Mouse (Mus musculus) liver, postnatal 0 days (tissue): Measurements from ENCODE around the gene Morf4l2. TPM values are rescaled to one million over a fixed set of nuclear protein-coding genes. Genes with fewer than 3 reads are reported as not detected.

ENCODE experiments used
- ATAC-seq: fragments of 200-750 bp; cut with Nextera tagmentation; 2 replicates; pipeline ENCODE4 v1.8.0; 2017; ENCODE audit warnings: mild to moderate bottlenecking, moderate library complexity
- DNase-seq: peaks from one replicate; pipeline ENCODE4 v3.0.0-alpha.2; 2016
- H3K27ac ChIP-seq: fragments of 300-500 bp; sonication (generic); 2 replicates; pipeline ENCODE4 v1.5.1; 2014; ENCODE audit warnings: antibody characterized with exemption, moderate library complexity, mild to moderate bottlenecking, low read depth
- H3K27me3 ChIP-seq: fragments of 300-500 bp; sonication (generic); 2 replicates; pipeline ENCODE4 v1.6.1; 2014; ENCODE audit warnings: low read length, control low read depth, mixed read lengths; ENCODE audit not compliant: insufficient read depth
- H3K36me3 ChIP-seq: fragments of 300-500 bp; sonication (generic); replicated peaks from 2 replicates; pipeline ENCODE4 v1.6.1; 2014; ENCODE audit warnings: mild to moderate bottlenecking, control low read depth, low read length, moderate library complexity, mixed read lengths; ENCODE audit not compliant: insufficient read depth
- H3K4me1 ChIP-seq: fragments of 300-500 bp; sonication (generic); 2 replicates; pipeline ENCODE4 v1.6.1; 2014; ENCODE audit warnings: antibody characterized with exemption, mild to moderate bottlenecking, control low read depth; ENCODE audit not compliant: insufficient read depth
- H3K4me2 ChIP-seq: fragments of 300-500 bp; sonication (generic); 2 replicates; pipeline ENCODE4 v1.6.1; 2014; ENCODE audit warnings: low read depth, mild to moderate bottlenecking, low read length, moderate library complexity, mixed read lengths
- H3K4me3 ChIP-seq: fragments of 300-500 bp; sonication (generic); 2 replicates; pipeline ENCODE4 v1.5.1; 2014; ENCODE audit warnings: low read depth, low read length
- H3K9ac ChIP-seq: fragments of 300-500 bp; sonication (generic); replicated peaks from 2 replicates; pipeline ENCODE4 v1.6.1; 2014; ENCODE audit warnings: mild to moderate bottlenecking, moderate library complexity
- H3K9me3 ChIP-seq: fragments of 300-500 bp; sonication (generic); 2 replicates; pipeline ENCODE4 v1.6.1; 2016; ENCODE audit warnings: mild to moderate bottlenecking, control low read depth, low read length, mixed read lengths
- CTCF ChIP-seq: sonication (generic); IDR thresholded peaks from 2 replicates; pipeline ENCODE4 v1.5.1; 2016; ENCODE audit warnings: antibody characterized with exemption, low read depth
- EP300 ChIP-seq: IDR thresholded peaks from 2 replicates; pipeline ENCODE4 v1.6.1; 2016; ENCODE audit warnings: antibody characterized with exemption, low read depth, mild to moderate bottlenecking
- WGBS: fragments of 180-500 bp; shearing (Covaris S2); extraction: QIAGEN DNeasy Blood & Tissue Kit; methylation state at CpG from one replicate; pipeline ENCODE4 v1.1.7; 2014; ENCODE audit not compliant: insufficient replicate concordance; 5-methylcytosine and 5-hydroxymethylcytosine counted together
- polyA plus RNA-seq: library from polyadenylated mRNA; unstranded; fragments of >200 nt; fragmentation: Nextera tagmentation; extraction: Ambion mirVana; gene quantifications from 2 replicates; pipeline ENCODE4 v1.2.1, GENCODE M21; 2015

The Morf4l2 gene
- 150 and 163 TPM in 2 replicates for polyA plus RNA-seq

DNA sequence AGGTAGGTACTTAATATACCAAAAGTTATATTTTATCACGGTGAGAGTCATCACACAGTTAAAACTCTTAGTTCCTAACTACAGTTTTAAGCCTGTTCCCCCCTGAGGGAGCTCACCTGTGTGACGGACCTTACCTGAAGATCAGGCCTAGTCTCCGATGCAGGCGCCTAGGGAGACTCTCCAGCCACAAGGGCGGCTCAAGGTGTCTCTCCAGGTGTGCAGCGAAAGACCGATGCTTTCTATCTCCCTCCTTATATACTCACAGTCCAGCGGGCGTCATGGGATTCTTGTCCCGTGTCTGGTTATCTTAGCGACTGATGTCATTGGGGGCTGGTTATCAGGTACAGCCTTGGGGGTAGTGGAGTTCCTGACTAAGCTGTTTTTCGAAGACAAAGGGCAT, at the start of gene Morf4l2:
TSS of gene Morf4l2 (minus strand) at position 232 of the 400 bp plus-strand sequence.
- DNase-seq (no peak), ATAC-seq (no peak)
- no peaks in the 10 kb centered on the region for H3K27me3 ChIP-seq
- H3K4me2 ChIP-seq = peak within 1 kb of the TSS; percentile 72
- no peaks in the 10 kb centered on the region for H3K9me3 ChIP-seq
- H3K27ac ChIP-seq = peak within 1 kb of the TSS; percentile 88
- H3K9ac ChIP-seq = peak within 1 kb of the TSS; percentile 63
- 81% methylated on average over 12 of the region's 12 CpGs for WGBS
- H3K4me3 ChIP-seq = peak within 1 kb of the TSS; percentile 65
- TF ChIP-seq EP300 (no peak), CTCF (no peak)
- no peaks in the 10 kb centered on the region for H3K36me3 ChIP-seq
- no peaks in the 10 kb centered on the region for H3K4me1 ChIP-seq

DNA sequence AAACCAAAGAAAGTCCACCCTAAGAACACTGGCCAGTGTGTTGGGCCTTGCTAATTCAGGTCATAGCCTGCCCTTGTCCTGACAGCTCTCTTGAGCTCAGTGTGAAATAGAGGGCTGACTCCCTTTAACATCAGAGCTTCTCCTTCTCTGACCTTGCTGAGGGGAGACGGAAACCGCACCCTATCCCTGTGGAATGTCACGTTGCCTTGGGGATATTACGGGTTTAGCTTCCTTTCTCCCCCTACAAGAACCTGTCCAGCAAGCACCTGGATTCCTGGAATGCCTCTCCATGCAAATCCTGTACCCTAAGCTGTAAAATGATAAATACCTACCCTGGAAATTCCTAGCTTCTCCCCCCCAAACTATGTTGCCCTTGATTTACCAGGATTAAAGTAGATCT, 46.0 kb upstream of the Morf4l2 start:
- DNase-seq = no peak
- Histone ChIP-seq H3K27me3 (peaks cover 2% of the 10 kb centered on the region; the same call in 1 of the 2 replicates), H3K4me1 (no peaks in the 10 kb centered on the region), H3K27ac (no peak overlapping the region), H3K9me3 (no peaks in the 10 kb centered on the region), H3K4me2 (no peak overlapping the region), H3K36me3 (no peaks in the 10 kb centered on the region), H3K4me3 (no peak overlapping the region), H3K9ac (no peak overlapping the region)
- ATAC-seq = no peak
- no peak for TF ChIP-seq CTCF
- no peak for TF ChIP-seq EP300
- 75% methylated on average over 4 of the region's 4 CpGs for WGBS

DNA sequence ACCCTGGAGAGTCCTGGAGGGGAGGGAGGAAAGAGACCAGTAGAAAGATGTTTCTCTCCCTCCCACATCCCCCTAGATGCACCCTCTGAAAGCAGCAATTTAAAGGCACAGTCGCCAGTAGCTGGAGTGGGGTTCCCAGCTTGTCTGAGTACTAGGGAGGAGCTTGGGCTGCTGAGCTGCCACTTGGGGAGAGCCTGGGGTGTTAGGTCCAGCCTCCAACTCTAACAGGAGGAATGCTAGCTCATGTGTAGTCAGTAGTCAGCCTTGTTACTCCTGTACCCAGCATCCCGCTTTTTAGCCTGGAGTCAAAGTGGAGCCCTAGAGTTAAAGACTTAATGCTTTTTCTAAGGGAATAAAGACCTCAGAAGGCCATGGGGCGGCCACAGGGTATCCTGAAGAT, 36.6 kb upstream of the Morf4l2 start, which contains the start of gene Glra4:
TSS of gene Glra4 (minus strand) at position 101 of the 400 bp plus-strand sequence.
- Histone ChIP-seq H3K4me1 (no peaks in the 10 kb centered on the region), H3K4me2 (no peak within 1 kb of the TSS), H3K27ac (no peak within 1 kb of the TSS), H3K36me3 (no peaks in the 10 kb centered on the region), H3K9me3 (no peaks in the 10 kb centered on the region), H3K27me3 (0 out of 2 replicates have a peak, but pooled peaks cover 2% of the 10 kb centered on the region), H3K9ac (no peak within 1 kb of the TSS), H3K4me3 (no peak within 1 kb of the TSS)
- no peak for ATAC-seq
- TF ChIP-seq CTCF (no peak), EP300 (no peak)
- DNase-seq = no peak
- WGBS = 81% methylated on average over 3 of the region's 3 CpGs

DNA sequence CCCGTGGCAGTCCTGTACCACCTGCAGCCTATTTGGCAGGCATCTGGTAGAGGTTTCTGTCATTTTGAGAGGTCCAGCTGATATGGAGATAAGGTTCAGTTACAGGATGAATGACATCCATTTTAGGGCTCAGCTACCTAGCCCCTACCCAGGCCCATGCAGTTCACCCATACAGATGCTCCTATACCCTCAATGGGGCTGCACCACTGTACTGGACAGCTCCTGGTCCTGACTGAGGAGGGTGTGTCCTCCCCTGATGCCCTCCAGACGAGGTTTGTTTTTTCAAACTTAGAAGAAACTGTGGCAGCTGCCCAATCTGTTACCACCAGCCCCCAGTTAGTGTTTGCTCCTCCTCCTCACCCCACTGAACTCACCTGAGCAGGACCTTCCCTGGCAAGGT, 35.8 kb upstream of the Morf4l2 start:
- ATAC-seq (no peak), DNase-seq (no peak)

DNA sequence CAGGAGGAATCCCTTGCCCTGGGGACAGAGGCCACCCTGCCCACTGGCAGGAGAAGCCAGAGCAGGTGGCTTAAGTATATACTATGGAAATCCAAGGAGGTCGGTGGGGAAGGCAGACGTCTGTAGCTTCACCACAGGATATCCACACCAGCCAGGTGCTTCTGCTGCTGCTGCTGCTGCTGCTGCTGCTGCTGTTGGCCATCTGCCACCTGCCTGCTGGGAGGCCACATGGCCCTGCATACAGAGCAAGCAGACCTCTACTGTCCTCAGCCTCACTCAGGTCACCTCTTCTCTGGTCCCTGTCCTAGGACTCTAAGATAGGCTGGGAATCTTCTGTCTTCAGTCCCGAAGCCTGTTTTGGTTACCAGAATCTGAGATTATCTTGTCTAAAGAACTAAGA, 34.6 kb upstream of the Morf4l2 start:
- H3K4me3 ChIP-seq = no peak overlapping the region
- no peak for DNase-seq
- no peaks in the 10 kb centered on the region for H3K4me1 ChIP-seq
- no peaks in the 10 kb centered on the region for H3K9me3 ChIP-seq
- no peaks in the 10 kb centered on the region for H3K36me3 ChIP-seq
- ATAC-seq = no peak
- H3K9ac ChIP-seq = no peak overlapping the region
- no peak overlapping the region for H3K27ac ChIP-seq
- 0 out of 2 replicates have a peak, but pooled peaks cover 2% of the 10 kb centered on the region for H3K27me3 ChIP-seq
- TF ChIP-seq EP300 = no peak
- TF ChIP-seq CTCF = no peak
- 73% methylated on average over 3 of the region's 3 CpGs for WGBS
- H3K4me2 ChIP-seq = no peak overlapping the region

More for the DNA sequence above, 35.8 kb upstream of the Morf4l2 start:
- no peak for TF ChIP-seq CTCF
- no peak for TF ChIP-seq EP300
- 58% methylated on average over 2 of the region's 2 CpGs for WGBS
- Histone ChIP-seq H3K9me3 (no peaks in the 10 kb centered on the region), H3K27me3 (0 out of 2 replicates have a peak, but pooled peaks cover 2% of the 10 kb centered on the region), H3K4me1 (no peaks in the 10 kb centered on the region), H3K36me3 (no peaks in the 10 kb centered on the region), H3K27ac (no peak overlapping the region), H3K4me2 (no peak overlapping the region), H3K9ac (no peak overlapping the region), H3K4me3 (no peak overlapping the region)

DNA sequence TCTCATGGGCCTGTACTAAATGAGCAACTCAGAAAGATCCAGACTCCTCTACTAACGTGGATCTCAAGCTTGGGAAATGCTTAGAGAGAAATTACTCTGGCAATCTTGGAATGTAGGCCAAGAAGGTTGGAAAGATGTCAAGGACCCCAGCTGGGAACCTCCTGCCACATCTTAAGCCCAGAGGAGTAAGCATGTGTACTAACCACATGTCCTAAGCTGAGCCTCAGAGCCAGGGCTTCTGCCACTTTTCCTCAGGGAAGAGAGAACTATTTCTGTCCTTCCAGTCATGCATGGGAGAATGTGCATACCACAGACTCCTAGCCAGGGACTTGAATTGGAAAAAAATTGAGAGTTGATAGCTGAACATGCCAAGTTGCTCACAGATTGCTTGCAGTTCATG, 29.5 kb upstream of the Morf4l2 start:
- H3K4me2 ChIP-seq = no peak overlapping the region
- no peak overlapping the region for H3K27ac ChIP-seq
- ATAC-seq (no peak), DNase-seq (no peak)
- no peak overlapping the region for H3K9ac ChIP-seq
- WGBS = 56% methylated on average over 1 of the region's 1 CpGs
- no peaks in the 10 kb centered on the region for H3K4me1 ChIP-seq
- no peaks in the 10 kb centered on the region for H3K36me3 ChIP-seq
- H3K4me3 ChIP-seq = no peak overlapping the region
- H3K9me3 ChIP-seq = no peaks in the 10 kb centered on the region
- H3K27me3 ChIP-seq = no peaks in the 10 kb centered on the region
- TF ChIP-seq CTCF (no peak), EP300 (no peak)
